Mouse (Mus musculus) stomach, postnatal 0 days (tissue): Measurements from ENCODE around the gene Kmt5c. TPM values are rescaled to one million over a fixed set of nuclear protein-coding genes. Genes with fewer than 3 reads are reported as not detected.

ENCODE experiments used
- ATAC-seq: fragments of 200-750 bp; cut with Nextera tagmentation; 2 replicates; pipeline ENCODE4 v1.8.0; 2017; ENCODE audit not compliant: low FRiP score, low TSS enrichment
- DNase-seq: peaks from one replicate; pipeline ENCODE4 v3.0.0-alpha.2; 2016; ENCODE audit warnings: low spot score
- H3K27ac ChIP-seq: fragments of 300-500 bp; sonication (generic); replicated peaks from 2 replicates; pipeline ENCODE4 v1.5.1; 2014; ENCODE audit warnings: mild to moderate bottlenecking, control low read depth
- H3K27me3 ChIP-seq: fragments of 300-500 bp; sonication (generic); 2 replicates; pipeline ENCODE4 v1.6.1; 2014; ENCODE audit warnings: low read length; ENCODE audit not compliant: control insufficient read depth, insufficient read depth
- H3K36me3 ChIP-seq: fragments of 300-500 bp; sonication (generic); 2 replicates; pipeline ENCODE4 v1.6.1; 2014; ENCODE audit warnings: low read length, mixed read lengths; ENCODE audit not compliant: control insufficient read depth, insufficient read depth
- H3K4me1 ChIP-seq: fragments of 300-500 bp; sonication (generic); replicated peaks from 2 replicates; pipeline ENCODE4 v1.6.1; 2014; ENCODE audit warnings: antibody characterized with exemption; ENCODE audit not compliant: control insufficient read depth, insufficient read depth
- H3K4me2 ChIP-seq: fragments of 300-500 bp; sonication (generic); replicated peaks from 2 replicates; pipeline ENCODE4 v1.6.1; 2014; ENCODE audit warnings: low read depth, mild to moderate bottlenecking, control low read depth, moderate library complexity
- H3K4me3 ChIP-seq: fragments of 300-500 bp; sonication (generic); 2 replicates; pipeline ENCODE4 v1.5.1; 2014; ENCODE audit warnings: low read depth, low read length, control low read depth
- H3K9ac ChIP-seq: fragments of 300-500 bp; sonication (generic); 2 replicates; pipeline ENCODE4 v1.6.1; 2014; ENCODE audit warnings: mild to moderate bottlenecking, low read length, control low read depth, mixed read lengths
- H3K9me3 ChIP-seq: fragments of 300-500 bp; sonication (generic); 2 replicates; pipeline ENCODE4 v1.6.1; 2016; ENCODE audit warnings: low read length; ENCODE audit not compliant: control insufficient read depth
- CTCF ChIP-seq: IDR thresholded peaks from 2 replicates; pipeline ENCODE4 v1.5.1; 2016; ENCODE audit warnings: antibody characterized with exemption, low read depth, mild to moderate bottlenecking, moderate library complexity
- EP300 ChIP-seq: optimal IDR thresholded peaks from 2 replicates; pipeline ENCODE3; 2016; ENCODE audit warnings: antibody characterized with exemption
- WGBS: fragments of 180-500 bp; shearing (Covaris S2); extraction: QIAGEN DNeasy Blood & Tissue Kit; methylation state at CpG from one replicate; pipeline ENCODE4 v1.1.7; 2014; 5-methylcytosine and 5-hydroxymethylcytosine counted together
- polyA plus RNA-seq: library from polyadenylated mRNA; unstranded; fragments of >200 nt; fragmentation: Nextera tagmentation; extraction: Ambion mirVana; gene quantifications from 2 replicates; pipeline ENCODE4 v1.2.1, GENCODE M21; 2015

Kmt5c gene
- polyA plus RNA-seq, 1 experiment from 2014 or later: 31.8 TPM

DNA sequence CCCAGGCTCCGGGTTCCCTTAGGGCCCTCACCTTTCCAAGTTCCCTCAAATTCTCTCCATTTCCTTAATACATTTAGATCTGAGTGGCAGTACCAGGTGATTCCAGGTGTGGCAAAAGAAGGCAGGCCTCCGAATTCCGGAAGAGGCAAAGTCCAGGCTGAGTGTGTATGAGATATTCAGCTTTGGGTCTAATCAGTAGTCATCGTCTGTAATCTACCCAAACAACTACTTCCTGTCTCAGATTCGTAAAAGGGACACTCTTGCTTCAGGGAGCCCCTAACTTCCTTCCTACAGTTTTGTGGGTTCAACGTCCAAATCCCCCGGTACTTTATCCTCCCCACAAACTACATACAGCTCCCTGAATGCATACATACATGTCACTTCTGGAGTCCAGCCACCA, 14.7 kb upstream of the Kmt5c start, which contains the start of gene Tmem150b:
Gene Tmem150b (minus strand): TSS at position 81 of the 400 bp plus-strand sequence.
- ATAC-seq (peak; percentile 83), DNase-seq (peak; percentile 64)
- Histone ChIP-seq H3K4me1 (no peaks in the 10 kb centered on the region), H3K27ac (peak within 1 kb of the TSS; percentile 78), H3K4me3 (peak within 1 kb of the TSS; percentile 32), H3K9ac (peak within 1 kb of the TSS; percentile 31), H3K9me3 (no peaks in the 10 kb centered on the region), H3K4me2 (peak within 1 kb of the TSS; percentile 58), H3K36me3 (no peaks in the 10 kb centered on the region), H3K27me3 (no peaks in the 10 kb centered on the region; the same call in 1 of the 2 replicates)
- WGBS: 71% methylated on average over 7 of the region's 7 CpGs
- TF ChIP-seq EP300 (no peak), CTCF (no peak)

DNA sequence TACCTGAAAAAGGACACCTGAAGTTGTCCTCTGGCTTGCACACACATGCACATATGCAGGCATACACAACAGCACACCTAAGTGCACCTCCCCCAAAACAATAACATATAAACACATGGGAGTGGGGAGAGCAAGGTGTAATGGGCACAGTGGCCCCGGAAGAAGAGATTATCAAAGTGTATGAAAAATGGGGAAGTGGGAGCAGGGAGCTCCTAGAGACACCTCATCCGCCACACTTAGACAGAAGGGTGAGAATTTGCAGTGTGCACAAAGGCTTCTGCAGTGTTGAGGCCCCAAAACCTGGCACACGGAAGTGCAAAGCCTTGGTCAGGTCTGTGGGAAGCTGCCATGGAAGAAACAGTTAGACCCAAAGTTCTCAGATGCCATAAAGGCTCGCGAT, 8.8 kb upstream of the Kmt5c start:
- Histone ChIP-seq H3K27ac (no peak overlapping the region), H3K4me2 (no peak overlapping the region), H3K36me3 (no peaks in the 10 kb centered on the region), H3K9me3 (no peaks in the 10 kb centered on the region), H3K4me3 (no peak overlapping the region), H3K27me3 (no peaks in the 10 kb centered on the region), H3K9ac (no peak overlapping the region), H3K4me1 (no peaks in the 10 kb centered on the region)
- TF ChIP-seq EP300 (no peak), CTCF (no peak)
- WGBS: 77% methylated on average over 5 of the region's 5 CpGs
- DNase-seq: no peak
- no peak for ATAC-seq

DNA sequence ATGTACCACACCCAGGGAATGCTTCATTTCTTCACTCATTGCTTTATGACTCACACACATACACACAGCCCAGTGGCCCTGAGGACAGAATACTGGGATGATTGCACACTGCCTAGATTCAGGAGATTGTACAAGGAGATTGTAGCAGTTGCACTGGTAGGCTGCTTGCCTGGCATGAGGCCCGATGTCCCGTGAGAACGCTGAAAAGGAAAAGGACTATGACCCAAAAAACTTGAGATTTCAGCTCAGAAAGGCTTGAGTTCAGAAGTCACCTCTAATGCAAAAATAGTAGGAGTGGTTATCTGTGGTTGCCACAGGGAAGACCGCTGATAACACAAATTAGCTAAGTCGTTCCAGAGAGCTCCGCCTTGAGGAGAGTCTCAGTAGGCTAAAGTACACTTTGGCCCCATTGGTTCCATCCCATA, 6.9 kb upstream of the Kmt5c start:
- DNase-seq: no peak
- Histone ChIP-seq H3K4me2 (no peak overlapping the region), H3K9me3 (no peaks in the 10 kb centered on the region), H3K36me3 (no peaks in the 10 kb centered on the region), H3K4me3 (no peak overlapping the region), H3K4me1 (no peaks in the 10 kb centered on the region), H3K27ac (no peak overlapping the region), H3K27me3 (no peaks in the 10 kb centered on the region), H3K9ac (no peak overlapping the region)
- TF ChIP-seq CTCF (no peak), EP300 (no peak)
- ATAC-seq: peak; percentile 77
- WGBS: 55% methylated on average over 6 of the region's 6 CpGs

DNA sequence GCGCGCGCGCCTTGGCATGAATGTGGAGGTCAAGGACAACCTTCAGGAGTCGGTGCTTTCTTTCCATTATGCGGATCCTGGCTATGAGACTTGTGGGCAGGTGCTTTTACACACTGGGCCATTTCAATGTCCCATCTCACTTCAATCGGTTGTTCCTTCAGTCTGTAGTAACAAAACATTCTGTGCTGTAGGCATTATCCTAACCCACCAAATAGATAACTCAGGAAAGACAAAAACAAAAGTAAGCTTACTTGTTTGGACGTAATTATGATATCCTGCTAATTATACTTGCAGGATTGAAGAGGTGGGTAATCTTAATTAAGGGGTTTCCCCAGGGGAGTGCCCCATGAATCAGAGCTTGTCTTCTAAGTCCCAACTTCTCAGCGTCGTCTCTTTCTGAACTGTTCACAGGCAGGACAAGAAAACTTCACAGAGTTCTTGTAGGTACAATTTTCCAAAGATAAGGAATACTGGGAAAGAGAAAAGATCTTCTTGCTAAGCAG, 823 bp upstream of the Kmt5c start:
- no peak for DNase-seq
- Histone ChIP-seq H3K4me3 (peak overlapping the region; percentile 18), H3K9me3 (no peaks in the 10 kb centered on the region), H3K4me1 (0 out of 2 replicates have a peak, but pooled peaks cover 2% of the 10 kb centered on the region), H3K9ac (no peak overlapping the region), H3K4me2 (peak overlapping the region; percentile 47), H3K36me3 (no peaks in the 10 kb centered on the region), H3K27me3 (no peaks in the 10 kb centered on the region), H3K27ac (0 out of 2 replicates have a peak overlapping the region, but pooled peaks have one; percentile 1)
- no peak for ATAC-seq
- TF ChIP-seq EP300: no peak
- TF ChIP-seq CTCF: no peak
- 45% methylated on average over 10 of the region's 10 CpGs for WGBS

DNA sequence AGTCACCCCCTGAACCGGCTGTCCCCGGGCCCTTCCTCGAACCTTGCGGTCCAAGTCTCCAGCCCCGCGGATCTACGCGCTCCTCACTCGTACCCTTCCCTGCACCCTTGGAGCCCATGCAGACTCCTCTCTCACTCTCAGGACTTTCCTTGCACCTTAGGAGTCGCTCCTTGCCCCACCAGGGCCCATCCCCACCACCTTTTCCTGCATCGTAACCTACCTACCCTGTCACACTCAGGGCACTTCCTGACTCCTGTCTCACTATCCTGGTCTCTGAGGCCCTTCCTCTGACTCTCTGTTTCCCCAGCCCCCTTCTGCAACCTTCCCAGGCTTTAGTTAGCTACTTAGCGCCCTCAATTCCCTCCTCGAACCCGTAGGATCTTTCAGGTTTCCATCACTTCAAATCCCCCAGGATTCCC, 403 bp downstream of the Kmt5c start:
- TF ChIP-seq CTCF: no peak
- Histone ChIP-seq H3K4me2 (peak overlapping the region; percentile 76), H3K27ac (peak overlapping the region; percentile 94), H3K27me3 (no peaks in the 10 kb centered on the region), H3K4me3 (peak overlapping the region; percentile 87), H3K9me3 (no peaks in the 10 kb centered on the region), H3K36me3 (0 out of 2 replicates have a peak, but pooled peaks cover under 1% of the 10 kb centered on the region), H3K9ac (peak overlapping the region; percentile 77), H3K4me1 (0 out of 2 replicates have a peak, but pooled peaks cover 2% of the 10 kb centered on the region)
- DNase-seq (no peak), ATAC-seq (peak; percentile 4; the same call in 1 of the 2 replicates)
- WGBS: under 1% methylated on average over 12 of the region's 14 CpGs

DNA sequence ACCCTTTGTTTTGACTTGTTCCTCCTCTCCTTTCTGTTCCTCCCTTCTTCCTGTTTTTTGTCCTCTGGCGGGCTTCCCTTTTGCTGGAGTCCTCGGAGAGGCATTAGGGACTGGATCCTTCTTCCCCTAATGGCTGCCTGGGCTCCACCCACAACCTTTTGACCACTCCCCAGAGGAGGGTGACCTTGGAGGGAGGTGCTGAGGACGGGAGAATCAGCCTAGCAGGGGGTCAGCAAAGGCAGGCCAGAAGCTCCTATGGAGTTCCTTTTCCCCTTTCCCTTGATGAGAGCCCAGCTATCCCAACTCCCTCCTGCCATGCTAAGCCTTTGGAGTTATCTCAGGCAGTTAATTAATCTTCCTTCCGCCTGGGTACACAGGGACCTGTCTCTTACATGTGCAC, 1.2 kb downstream of the Kmt5c start:
- Histone ChIP-seq H3K27ac (peak overlapping the region; percentile 94), H3K9me3 (no peaks in the 10 kb centered on the region), H3K4me1 (0 out of 2 replicates have a peak, but pooled peaks cover 2% of the 10 kb centered on the region), H3K4me3 (peak overlapping the region; percentile 87), H3K36me3 (0 out of 2 replicates have a peak, but pooled peaks cover 5% of the 10 kb centered on the region), H3K9ac (peak overlapping the region; percentile 77), H3K27me3 (no peaks in the 10 kb centered on the region), H3K4me2 (peak overlapping the region; percentile 76)
- no peak for TF ChIP-seq CTCF
- no peak for TF ChIP-seq EP300
- 2% methylated on average over 4 of the region's 4 CpGs for WGBS
- DNase-seq (peak; percentile 63), ATAC-seq (no peak)
